Mouse (Mus musculus): ENCODE measurements around the gene Cx3cr1.

Gene Cx3cr1

DNA sequence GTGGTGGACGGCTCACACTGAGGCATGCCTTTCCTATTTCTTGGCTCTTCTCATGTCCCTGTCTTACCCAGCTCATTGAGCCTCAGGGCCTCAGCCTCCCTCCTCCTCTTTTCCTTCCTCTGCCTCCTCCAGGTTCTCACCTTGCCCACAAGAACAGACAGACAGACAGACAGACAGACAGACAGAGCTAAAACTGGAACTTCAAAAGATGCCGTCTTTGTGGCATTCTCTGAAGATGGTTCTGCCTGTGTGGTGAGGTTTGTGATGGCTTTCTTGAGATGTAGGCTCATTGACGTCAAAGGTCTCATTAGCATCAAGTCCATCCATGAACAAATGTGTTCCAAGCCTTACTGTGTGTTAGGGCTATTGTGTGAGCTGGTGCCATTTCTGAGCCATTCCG lies 13.0 kb upstream of the Cx3cr1 start:
- no peak for DNase-seq (ENCODE audit: low spot score in 2 of 2)

- no peak for DNase-seq (ENCODE audit: low spot score in 2 of 2)
Observed at GRCm38 (mm10) chr9:120081967-120082366, 12.3 kb upstream of the Cx3cr1 start.

- DNase-seq (ENCODE audit: low spot score in 2 of 2): no peak
Observed at GRCm38 (mm10) chr9:120081247-120081646, 11.6 kb upstream of the Cx3cr1 start.

DNA sequence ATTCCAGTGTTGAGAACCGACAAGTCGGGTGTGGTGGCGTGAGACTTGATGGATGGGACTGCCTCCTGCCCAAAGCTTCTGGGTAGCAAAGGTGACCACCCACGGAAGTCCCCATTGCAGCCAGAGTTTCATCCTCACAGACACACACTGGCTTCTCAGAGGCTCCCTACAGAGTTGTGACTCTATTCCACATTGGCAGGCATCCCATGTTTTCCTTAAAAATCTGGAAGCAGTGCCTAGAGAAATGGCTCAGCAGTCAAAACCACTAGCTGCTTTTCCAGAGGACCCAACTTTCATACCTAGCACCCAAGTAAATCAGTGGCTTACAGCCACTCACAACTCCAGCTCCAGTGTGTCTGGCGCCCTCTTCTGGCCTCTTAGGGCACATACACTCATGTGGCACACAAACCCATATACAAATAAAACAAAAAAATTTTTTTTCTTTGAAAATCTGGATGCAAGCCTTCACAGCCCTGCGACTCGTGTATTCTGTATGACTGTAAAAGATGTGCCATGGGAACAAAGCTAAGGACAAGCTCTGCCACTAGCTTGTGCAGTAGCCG lies 10.9 kb upstream of the Cx3cr1 start:
- DNase-seq (ENCODE audit: low spot score in 2 of 2): peak in 1 of 2 experiments; percentile 14

DNA sequence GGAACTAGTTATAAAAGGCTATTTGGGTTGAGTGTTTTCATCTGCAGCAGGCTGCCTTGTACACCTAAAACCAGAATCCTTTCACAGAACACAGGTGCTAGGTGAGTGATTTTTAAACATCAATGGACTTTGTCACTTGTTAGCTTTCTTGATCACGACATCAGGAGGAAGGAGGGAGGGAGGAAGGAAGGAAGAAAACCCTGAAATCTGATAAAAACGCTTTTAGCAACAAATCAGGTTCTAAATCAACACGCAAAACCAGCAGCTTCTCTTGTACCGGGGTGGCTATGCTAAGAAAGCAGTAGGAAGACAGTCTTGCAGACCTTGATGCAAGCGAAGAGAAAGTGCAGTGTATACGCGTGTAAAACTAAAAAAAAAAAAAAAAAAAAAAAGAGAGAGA lies 10.2 kb upstream of the Cx3cr1 start:
- DNase-seq (ENCODE audit: low spot score in 2 of 2): no peak

DNA sequence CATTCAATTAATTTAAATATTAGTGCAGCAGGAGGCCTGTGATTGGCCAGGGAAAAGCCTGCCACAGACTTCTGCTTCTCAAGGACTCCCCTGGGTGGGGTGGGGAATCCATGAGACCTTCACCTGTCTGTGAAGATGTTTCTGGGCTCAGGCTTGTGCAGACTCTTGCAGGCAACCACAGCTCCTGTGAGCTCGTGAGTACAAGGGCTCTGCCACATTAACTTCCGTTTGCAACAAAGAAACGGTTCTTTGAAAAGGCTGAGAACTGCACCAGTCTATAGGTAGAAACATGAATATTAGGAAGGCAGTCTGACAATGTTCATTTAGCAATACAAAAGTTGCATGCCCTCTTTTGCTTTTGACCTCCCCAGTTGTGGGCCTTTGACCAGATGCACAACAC lies 8.6 kb upstream of the Cx3cr1 start:
- DNase-seq (ENCODE audit: low spot score in 2 of 2): no peak

GRCm38 (mm10) chr9:120074516-120074915 lies 4.8 kb upstream of the Cx3cr1 start:
- no peak for DNase-seq (ENCODE audit: low spot score in 2 of 2)

DNA sequence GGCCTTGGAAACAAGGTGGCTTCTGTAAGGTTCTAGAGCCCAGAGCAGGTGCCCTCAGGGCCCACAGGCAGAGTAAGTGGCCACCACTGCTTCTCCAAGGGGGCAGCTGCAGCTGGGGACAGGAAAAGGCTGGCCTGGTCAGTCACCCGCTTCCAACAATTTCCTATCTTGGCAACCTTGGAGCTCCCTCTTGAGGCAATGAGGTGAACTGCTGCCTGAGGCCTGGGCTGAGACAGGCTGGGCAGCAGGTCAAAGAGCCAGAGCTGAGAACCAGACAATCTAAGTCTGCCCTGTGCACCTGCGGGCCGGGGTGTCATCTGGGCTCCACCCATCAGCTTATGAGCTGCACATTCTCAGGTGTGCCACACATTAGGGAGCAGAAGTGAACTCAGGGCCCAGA lies 3.5 kb upstream of the Cx3cr1 start:
- DNase-seq (ENCODE audit: low spot score in 2 of 2): peak; percentile 44 to 67

DNA sequence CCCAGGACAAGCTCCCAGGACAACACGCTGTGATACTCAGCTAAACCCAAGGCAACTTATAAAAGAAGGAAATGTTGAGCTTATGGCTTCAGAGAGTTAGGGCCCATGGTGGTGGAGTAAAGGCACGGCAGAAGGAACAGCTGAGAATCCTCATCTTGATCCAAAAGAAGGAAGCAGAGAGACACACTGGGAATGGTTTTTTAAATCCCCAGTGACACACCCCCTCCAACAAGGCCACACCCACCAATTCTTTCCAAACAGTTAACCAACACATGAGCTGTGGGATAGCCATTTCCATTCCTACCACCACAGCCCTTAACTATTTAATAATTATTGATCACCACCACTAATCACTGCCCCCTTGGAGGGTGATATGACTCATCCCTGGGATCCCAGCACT lies 1.6 kb upstream of the Cx3cr1 start:
- DNase-seq (ENCODE audit: low spot score in 2 of 2): no peak

DNA sequence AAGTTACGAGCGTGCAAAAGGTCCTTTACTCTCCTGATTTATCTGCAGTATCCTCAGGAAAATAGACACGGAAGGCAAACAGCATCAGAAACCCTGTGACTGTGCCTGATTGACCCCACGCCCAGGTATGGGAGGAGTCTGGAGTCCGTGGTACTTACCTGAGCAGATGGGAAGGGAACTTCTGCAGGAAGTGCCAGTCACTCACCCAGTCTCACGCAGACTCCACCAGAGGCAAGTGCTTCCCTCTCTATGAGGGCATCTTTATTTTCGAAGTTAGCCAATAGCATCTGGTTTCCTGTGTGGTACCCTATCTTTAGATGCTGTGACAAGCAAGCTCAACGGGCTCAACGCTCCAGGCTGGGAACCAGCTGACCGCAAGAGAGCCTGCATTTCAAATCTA lies 1.6 kb downstream of the Cx3cr1 start:
- peak; percentile 16 to 27 for DNase-seq (ENCODE audit: low spot score in 2 of 2)

DNA sequence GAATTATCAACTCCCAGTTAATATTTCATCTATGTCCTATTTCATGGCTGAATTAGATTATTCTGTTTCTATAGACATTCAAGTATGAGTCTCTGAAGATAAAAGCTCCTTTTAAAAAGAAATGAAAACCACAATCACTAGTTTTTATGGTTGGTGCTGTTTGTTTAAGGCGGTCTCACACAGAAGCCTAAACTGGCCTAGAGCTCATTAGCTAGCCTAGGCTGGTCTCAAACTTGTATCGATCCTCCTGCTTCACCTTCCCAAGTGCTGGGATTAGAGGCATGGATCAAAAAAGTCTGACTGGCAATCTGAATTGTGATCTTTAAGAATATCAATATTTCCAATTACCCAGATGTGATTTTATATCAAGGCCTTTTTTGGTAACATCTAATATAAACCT lies 2.1 kb downstream of the Cx3cr1 start:
- DNase-seq (ENCODE audit: low spot score in 2 of 2): no peak

DNA sequence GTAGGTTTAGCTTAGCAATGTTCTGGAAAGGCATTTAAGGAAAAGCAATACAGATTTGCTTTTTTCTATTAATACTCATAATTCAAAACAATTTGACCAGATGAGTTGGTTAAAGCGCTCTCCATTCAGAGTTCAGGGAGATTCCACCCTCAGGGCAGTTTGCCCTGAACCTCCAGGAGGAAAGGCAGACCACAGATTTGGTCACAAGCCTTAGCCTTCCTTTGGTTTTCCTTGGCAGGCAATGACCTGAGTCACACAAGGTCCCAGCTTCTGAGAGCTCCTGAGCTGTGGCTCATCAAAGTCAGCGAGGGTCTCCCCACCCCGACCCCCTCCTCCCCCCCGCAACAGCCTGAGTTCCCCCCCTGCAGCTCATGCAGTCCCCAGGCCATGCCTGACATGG lies 5.4 kb downstream of the Cx3cr1 start:
- DNase-seq (ENCODE audit: low spot score in 2 of 2): no peak

- no peak for DNase-seq (ENCODE audit: low spot score in 2 of 2)
Observed at GRCm38 (mm10) chr9:120058730-120059129, 10.9 kb downstream of the Cx3cr1 start.

DNA sequence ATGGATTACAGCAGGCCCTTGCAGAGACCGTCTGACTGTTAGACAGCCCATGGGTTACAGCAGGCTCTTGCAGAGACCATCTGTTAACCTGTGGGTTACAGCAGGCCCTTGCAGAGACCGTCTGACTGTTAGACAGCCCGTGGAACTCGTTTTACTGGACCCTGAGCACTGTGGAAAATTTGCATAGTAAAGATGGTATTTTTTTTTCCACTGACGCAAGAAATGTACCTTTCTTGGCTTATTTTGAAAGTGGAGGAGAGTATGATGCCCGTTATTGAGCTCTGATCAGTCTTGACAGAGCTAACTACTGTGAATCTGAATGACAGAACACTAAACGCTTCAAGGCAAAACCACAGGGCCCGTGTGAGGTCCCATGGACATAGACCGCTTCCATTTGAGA lies 13.5 kb downstream of the Cx3cr1 start:
- no peak for DNase-seq (ENCODE audit: low spot score in 2 of 2)

GRCm38 (mm10) chr9:120054545-120055277 lies 15.0 kb downstream of the Cx3cr1 start:
- peak; percentile 18 to 53 for DNase-seq (ENCODE audit: low spot score in 2 of 2)

GRCm38 (mm10) chr9:120049407-120049806 lies 20.3 kb downstream of the Cx3cr1 start:
- DNase-seq (ENCODE audit: low spot score in 2 of 2): no peak

DNA sequence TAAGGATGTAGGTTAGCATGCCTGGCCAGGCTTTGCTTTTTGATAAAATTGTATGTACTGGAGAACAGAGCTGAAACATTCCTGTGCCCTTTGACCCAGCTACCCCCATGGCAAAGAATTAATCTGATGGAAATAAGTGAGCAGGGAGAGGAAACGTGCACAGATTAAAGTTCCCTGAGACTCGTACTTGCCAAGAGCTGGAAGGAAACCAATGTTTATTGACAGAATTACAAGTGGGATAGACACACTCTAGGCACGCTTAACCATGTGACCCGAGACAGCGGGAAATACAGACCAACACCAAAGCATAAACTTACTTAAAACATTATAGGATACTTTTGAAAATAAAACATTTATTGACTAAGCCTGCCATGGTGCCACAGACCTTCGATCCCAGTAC lies 21.2 kb downstream of the Cx3cr1 start:
- DNase-seq (ENCODE audit: low spot score in 2 of 2): no peak

DNA sequence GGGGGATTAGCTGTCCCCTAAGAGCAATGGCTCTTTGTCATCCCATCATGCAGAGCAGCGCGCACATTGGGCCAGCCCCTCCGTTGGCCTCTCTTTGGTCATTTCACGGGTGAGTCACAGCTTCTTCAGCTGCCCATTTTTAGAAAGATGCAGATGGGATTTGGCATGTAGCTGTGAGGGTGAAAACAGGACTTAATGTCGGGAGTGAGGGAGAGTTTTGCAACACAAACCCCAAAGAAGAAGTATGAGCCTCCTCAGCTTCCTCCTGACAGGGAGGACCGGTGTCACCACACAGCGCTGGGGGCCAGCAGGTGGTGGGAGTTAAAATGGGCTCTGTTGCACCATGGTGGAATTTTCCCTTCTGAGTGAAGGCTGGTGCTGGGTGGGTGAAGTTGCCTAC lies 26.6 kb downstream of the Cx3cr1 start:
- DNase-seq (ENCODE audit: low spot score in 2 of 2): no peak

- no peak for DNase-seq (ENCODE audit: low spot score in 2 of 2)
Observed at GRCm38 (mm10) chr9:120037414-120037813, 32.3 kb downstream of the Cx3cr1 start.

DNA sequence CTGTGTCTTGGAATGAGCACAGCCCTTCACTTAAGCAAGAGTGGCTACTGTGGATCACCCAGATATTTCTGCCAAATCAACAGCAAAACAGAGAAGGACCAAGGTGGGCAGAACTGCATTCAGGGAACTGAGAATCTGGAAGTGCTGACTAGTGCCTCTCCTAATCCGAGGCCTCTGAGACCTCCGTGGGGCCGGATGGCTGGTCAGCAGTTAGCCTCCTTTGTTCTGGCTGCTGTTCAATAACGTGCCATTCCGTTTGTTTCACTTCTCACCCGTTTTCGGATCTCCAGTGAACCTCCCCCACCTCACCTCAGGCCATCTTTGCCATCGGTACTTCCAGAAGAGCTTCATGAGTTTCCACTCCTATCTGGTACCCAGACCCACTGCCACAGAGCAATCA lies 35.3 kb downstream of the Cx3cr1 start:
- no peak for DNase-seq (ENCODE audit: low spot score in 2 of 2)

GRCm38 (mm10) chr9:120032710-120033109 lies 37.0 kb downstream of the Cx3cr1 start:
- no peak for DNase-seq (ENCODE audit: low spot score in 2 of 2)

DNA sequence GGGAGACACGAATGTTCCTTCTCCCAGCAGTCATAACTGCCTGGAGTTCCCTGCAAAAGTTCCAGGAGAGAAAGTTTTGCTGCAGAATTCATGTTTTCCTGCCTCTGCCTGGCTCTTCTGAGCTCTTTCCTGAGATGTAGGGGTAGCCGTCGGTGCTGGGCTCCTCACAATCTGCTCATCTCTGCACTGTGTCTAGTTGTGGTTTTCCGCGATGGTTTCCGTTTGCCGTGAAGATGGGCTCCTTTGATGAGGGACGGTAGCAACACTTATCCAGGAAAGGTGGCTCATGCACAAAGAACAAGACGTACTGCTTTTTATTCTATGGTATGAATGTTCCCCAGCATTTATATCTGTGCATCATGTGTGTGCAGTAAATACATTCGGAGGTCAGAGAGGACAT lies 39.3 kb downstream of the Cx3cr1 start:
- no peak for DNase-seq (ENCODE audit: low spot score in 2 of 2)

GRCm38 (mm10) chr9:120029880-120030279 lies 39.8 kb downstream of the Cx3cr1 start:
- DNase-seq (ENCODE audit: low spot score in 2 of 2): no peak
